Comparison of ENCODE assay signal across 15 mouse cellular contexts in genomic region chr3:80837583-80837982, GRCm38 (mm10). TPM values are rescaled to one million over a fixed set of nuclear protein-coding genes. Genes with fewer than 3 reads are reported as not detected.
"Had no signal": no experiment of that assay in that cellular context is flagged by ENCODE, and none has a peak within 500 bp of the region (broad histone marks: within the 10 kb centered on the region; RNA-seq: fewer than 3 reads in every experiment).

No protein-coding gene starts in this region.

- ATAC-seq: liver, embryonic 12.5 days had no signal

- H3K4me3 ChIP-seq: layer of hippocampus, adult 2 months; liver, embryonic 12.5 days; midbrain, embryonic 10.5 days; myocyte; neural tube, embryonic 15.5 days had no signal

- H3K27me3 ChIP-seq: liver, embryonic 12.5 days; neural tube, embryonic 15.5 days had no signal

- H3K4me2 ChIP-seq: liver, embryonic 12.5 days; neural tube, embryonic 15.5 days had no signal

- H3K9ac ChIP-seq: liver, embryonic 12.5 days; neural tube, embryonic 15.5 days had no signal

- H3K4me1 ChIP-seq: liver, embryonic 12.5 days; midbrain, embryonic 10.5 days; neural tube, embryonic 15.5 days had no signal

- H3K36me3 ChIP-seq: liver, embryonic 12.5 days; midbrain, embryonic 10.5 days; neural tube, embryonic 15.5 days had no signal

- H3K27ac ChIP-seq: kidney, postnatal 0 days; layer of hippocampus, adult 2 months; liver, embryonic 12.5 days; midbrain, embryonic 10.5 days; neural tube, embryonic 15.5 days had no signal

- DNase-seq: kidney, adult 11 months; kidney, adult 9 months; kidney, postnatal 4 days; lung, postnatal 36 days; midbrain, embryonic 14.5 days; right cerebral cortex, adult 18-20 months; right cerebral cortex, postnatal 25 days; thymus, postnatal 4 days had no signal

- H3K9me3 ChIP-seq: liver, embryonic 12.5 days; midbrain, embryonic 10.5 days; neural tube, embryonic 15.5 days had no signal

RNA-seq across cellular contexts. Expression of gene Gria2, which starts 34.9 kb away (rescaled TPM):
- total RNA-seq: megakaryocyte, adult 5-6 weeks had no signal
- polyA plus RNA-seq: liver, embryonic 12.5 days; myocyte had no signal
